Mouse (Mus musculus): Measurements from ENCODE around the gene Zic5.

- TF ChIP-seq CTCF (IDR thresholded peaks at IDR 0.05; ENCODE audit: low read depth, low read length) (no peak), POLR2A (IDR thresholded peaks at IDR 0.05; ENCODE audit: insufficient read depth, low read length) (no peak), EP300 (IDR thresholded peaks at IDR 0.05; ENCODE audit: insufficient read depth, low read depth, low read length) (no peak)
Observed at GRCm38 (mm10) chr14:122424441-122424840, 41.0 kb downstream of the Zic5 start.
